Mouse (Mus musculus): ENCODE measurements around the gene Pcyox1.

DNA sequence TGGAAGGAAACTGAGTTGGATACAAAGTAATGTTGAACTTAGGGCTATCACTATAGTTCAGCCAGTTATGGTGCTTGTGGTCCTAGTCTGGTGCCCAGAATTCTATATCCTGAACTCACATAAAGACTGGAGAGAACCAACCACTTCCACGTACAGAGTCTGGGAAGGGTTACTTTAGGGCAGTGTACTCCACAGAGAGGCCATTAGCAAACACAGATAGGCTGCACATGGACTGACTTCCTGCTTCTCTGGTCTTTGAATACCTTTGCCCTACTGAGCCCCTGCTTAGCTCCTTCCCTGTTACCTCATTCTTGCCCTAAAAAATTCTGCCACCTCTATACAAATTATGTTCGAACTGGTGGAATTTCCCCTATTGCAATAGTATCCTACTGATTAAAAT, 3.0 kb upstream of the Pcyox1 start:
- TF ChIP-seq POLR2A (IDR thresholded peaks at IDR 0.05; ENCODE audit: low read depth, low read length) (no peak), CTCF (IDR thresholded peaks at IDR 0.05; ENCODE audit: extremely low read depth, insufficient read depth, insufficient read length, insufficient replicate concordance) (no peak)

Measured in spleen, adult 2 months (tissue).